Mouse (Mus musculus) layer of hippocampus, adult 2 months (tissue): ENCODE measurements around the gene Kyat1. TPM values are rescaled to one million over a fixed set of nuclear protein-coding genes. Genes with fewer than 3 reads are reported as not detected.
A peak's percentile ranks its signal among the peaks of the same experiment; 100 is the strongest.

Source experiments
- DNase-seq, 2 experiments: peaks; one replicate each; pipeline ENCODE4 v3.0.0; 2022; ENCODE audit warnings: low spot score in 2 of 2
- H3K27ac ChIP-seq: fragments of 200-600 bp; 2 replicates; pipeline ENCODE4 v1.8.1; 2022
- H3K4me3 ChIP-seq: fragments of 200-600 bp; 2 replicates; pipeline ENCODE4 v1.8.1; 2022; ENCODE audit warnings: mild to moderate bottlenecking
- CTCF ChIP-seq: fragments of 200-600 bp; conservative IDR thresholded peaks from 2 replicates; pipeline ENCODE4 v1.8.1; 2022; ENCODE audit warnings: antibody characterized with exemption, mild to moderate bottlenecking, moderate library complexity
- long read RNA-seq, 2 experiments: library from polyadenylated mRNA; stranded (forward); transcript quantifications; one replicate each; pipeline ENCODE4 v2.0.0; 2021; ENCODE audit warnings: borderline mapping rate in 2 of 2
- total RNA-seq, 2 experiments: library from RNA; stranded (reverse); gene quantifications; 2 replicates each; pipeline ENCODE4 v1.2.3; 2021

The Kyat1 gene
- total RNA-seq, result 10 to 100 TPM; 15.7 to 17.0 TPM
- long read RNA-seq, experiment 1, partial matches to known transcripts, result 4 of 11 reads
- long read RNA-seq, experiment 1, other reads (novel, unspliced or antisense), result 4 of 11 reads
- long read RNA-seq, experiment 2, transcript Kyat1-201 (13 exons, 1,876 nt), result major isoform, 6 of 17 reads
- long read RNA-seq, experiment 2, partial matches to known transcripts, result 1 of 17 reads
- long read RNA-seq, experiment 2, other reads (novel, unspliced or antisense), result 8 of 17 reads

GRCm38 (mm10) chr2:30205629-30206357 lies at the start of gene Kyat1:
Kyat1 (minus strand) TSS chr2:30205847.
- DNase-seq, result peak; percentile 92 to 94
- TF ChIP-seq CTCF, result no peak
- H3K27ac ChIP-seq, result peak within 1 kb of the TSS; percentile 90
- peak within 1 kb of the TSS; percentile 80 for H3K4me3 ChIP-seq

GRCm38 (mm10) chr2:30253809-30254208 lies 48.2 kb upstream of the Kyat1 start:
- TF ChIP-seq CTCF, result no peak
- H3K4me3 ChIP-seq, result no peak overlapping the region
- DNase-seq, result no peak
- H3K27ac ChIP-seq, result no peak overlapping the region

- H3K4me3 ChIP-seq, result no peak overlapping the region
- no peak for DNase-seq
- peak overlapping the region; percentile 73 for H3K27ac ChIP-seq
- no peak for TF ChIP-seq CTCF
These were observed 46.9 kb upstream of the Kyat1 start for GRCm38 (mm10) chr2:30252521-30252920.

- H3K4me3 ChIP-seq, result no peak overlapping the region
- peak overlapping the region; percentile 73 for H3K27ac ChIP-seq
- TF ChIP-seq CTCF, result no peak
- DNase-seq, result no peak
These were observed 45.9 kb upstream of the Kyat1 start for GRCm38 (mm10) chr2:30251417-30252104.

GRCm38 (mm10) chr2:30250166-30251128 lies 44.8 kb upstream of the Kyat1 start:
- TF ChIP-seq CTCF, result no peak
- peak overlapping the region; percentile 55; the same call in 1 of the 2 replicates for H3K27ac ChIP-seq
- no peak for DNase-seq
- no peak overlapping the region for H3K4me3 ChIP-seq

GRCm38 (mm10) chr2:30249182-30249581 lies 43.5 kb upstream of the Kyat1 start:
- Histone ChIP-seq H3K4me3 (no peak overlapping the region), H3K27ac (peak overlapping the region; percentile 36)
- no peak for TF ChIP-seq CTCF
- DNase-seq, result no peak

- Histone ChIP-seq H3K4me3 (no peak overlapping the region), H3K27ac (peak overlapping the region; percentile 43; the same call in 1 of the 2 replicates)
- no peak for TF ChIP-seq CTCF
- no peak for DNase-seq
These were observed 42.0 kb upstream of the Kyat1 start for GRCm38 (mm10) chr2:30247681-30248080.

GRCm38 (mm10) chr2:30247036-30247435 lies 41.4 kb upstream of the Kyat1 start:
- no peak overlapping the region for H3K4me3 ChIP-seq
- no peak for DNase-seq
- H3K27ac ChIP-seq, result peak overlapping the region; percentile 48; the same call in 1 of the 2 replicates
- no peak for TF ChIP-seq CTCF

GRCm38 (mm10) chr2:30244595-30245178 lies 39.0 kb upstream of the Kyat1 start:
- DNase-seq, result no peak
- no peak for TF ChIP-seq CTCF
- Histone ChIP-seq H3K27ac (no peak overlapping the region), H3K4me3 (no peak overlapping the region)

- H3K4me3 ChIP-seq, result no peak overlapping the region
- H3K27ac ChIP-seq, result 0 out of 2 replicates have a peak overlapping the region, but pooled peaks have one; percentile 64
- TF ChIP-seq CTCF, result no peak
- no peak for DNase-seq
These were observed 37.7 kb upstream of the Kyat1 start for GRCm38 (mm10) chr2:30243391-30243790.

- Histone ChIP-seq H3K4me3 (no peak overlapping the region), H3K27ac (peak overlapping the region; percentile 64)
- no peak for TF ChIP-seq CTCF
- no peak for DNase-seq
These were observed 36.9 kb upstream of the Kyat1 start for GRCm38 (mm10) chr2:30242509-30242908.

GRCm38 (mm10) chr2:30240267-30240666 lies 34.6 kb upstream of the Kyat1 start, which contains the start of gene Gm28035:
Gm28035 (plus strand) TSS chr2:30240567.
- Histone ChIP-seq H3K4me3 (peak within 1 kb of the TSS; percentile 94; the same call in 1 of the 2 replicates), H3K27ac (peak within 1 kb of the TSS; percentile 96)
- no peak for TF ChIP-seq CTCF
- no peak for DNase-seq
